Mouse (Mus musculus): ENCODE results near the gene Ntn3. TPM values are rescaled to one million over a fixed set of nuclear protein-coding genes. Genes with fewer than 3 reads are reported as not detected.

Gene Ntn3
- polyA plus RNA-seq, 1 experiment from 2014 or later: 2.6 TPM

- peak overlapping the region; percentile 97 for H3K4me2 ChIP-seq (ENCODE audit: low read length)
- DNase-seq (ENCODE audit: low spot score) (peak; percentile 70), ATAC-seq (peak; percentile 40)
- H3K4me3 ChIP-seq (ENCODE audit: low read depth, low read length): peak overlapping the region; percentile 65
- H3K4me1 ChIP-seq (ENCODE audit: control insufficient read depth, insufficient read depth, low read length): peaks cover 49% of the 10 kb centered on the region
- no peaks in the 10 kb centered on the region for H3K36me3 ChIP-seq (ENCODE audit: control insufficient read depth, insufficient read depth, low read length)
- H3K27me3 ChIP-seq (replicated peaks; ENCODE audit: control insufficient read depth, insufficient read depth, low read length): peaks cover 20% of the 10 kb centered on the region
- peak overlapping the region; percentile 77 for H3K9ac ChIP-seq (ENCODE audit: low read length)
- peak overlapping the region; percentile 65; the same call in 1 of the 2 replicates for H3K27ac ChIP-seq (ENCODE audit: low read depth, low read length)
- no peaks in the 10 kb centered on the region for H3K9me3 ChIP-seq (replicated peaks; ENCODE audit: control insufficient read depth, low read length)
- 8% methylated on average over 59 of the region's 62 CpGs for WGBS
Measured at GRCm38 (mm10) chr17:24206451-24207351, 2.6 kb downstream of the Ntn3 start.

GRCm38 (mm10) chr17:24205908-24206361 lies 3.4 kb downstream of the Ntn3 start:
- Histone ChIP-seq H3K27ac (ENCODE audit: low read depth, low read length) (peak overlapping the region; percentile 65; the same call in 1 of the 2 replicates), H3K4me3 (ENCODE audit: low read depth, low read length) (peak overlapping the region; percentile 65), H3K9ac (ENCODE audit: low read length) (peak overlapping the region; percentile 77), H3K27me3 (replicated peaks; ENCODE audit: control insufficient read depth, insufficient read depth, low read length) (peaks cover 20% of the 10 kb centered on the region), H3K9me3 (replicated peaks; ENCODE audit: control insufficient read depth, low read length) (no peaks in the 10 kb centered on the region), H3K36me3 (ENCODE audit: control insufficient read depth, insufficient read depth, low read length) (no peaks in the 10 kb centered on the region), H3K4me2 (ENCODE audit: low read length) (peak overlapping the region; percentile 97), H3K4me1 (ENCODE audit: control insufficient read depth, insufficient read depth, low read length) (peaks cover 41% of the 10 kb centered on the region)
- DNase-seq (ENCODE audit: low spot score) (peak; percentile 45), ATAC-seq (peak; percentile 32)
- 7% methylated on average over 15 of the region's 15 CpGs for WGBS

- peak within 1 kb of the TSS; percentile 65 for H3K4me3 ChIP-seq (ENCODE audit: low read depth, low read length)
- WGBS: under 1% methylated on average over 65 of the region's 65 CpGs
- H3K36me3 ChIP-seq (ENCODE audit: control insufficient read depth, insufficient read depth, low read length): no peaks in the 10 kb centered on the region
- peaks cover 40% of the 10 kb centered on the region for H3K4me1 ChIP-seq (ENCODE audit: control insufficient read depth, insufficient read depth, low read length)
- ATAC-seq (peak; percentile 80), DNase-seq (ENCODE audit: low spot score) (peak; percentile 97)
- H3K9ac ChIP-seq (ENCODE audit: low read length): peak within 1 kb of the TSS; percentile 77
- H3K9me3 ChIP-seq (replicated peaks; ENCODE audit: control insufficient read depth, low read length): no peaks in the 10 kb centered on the region
- peak within 1 kb of the TSS; percentile 65; the same call in 1 of the 2 replicates for H3K27ac ChIP-seq (ENCODE audit: low read depth, low read length)
- peaks cover 20% of the 10 kb centered on the region for H3K27me3 ChIP-seq (replicated peaks; ENCODE audit: control insufficient read depth, insufficient read depth, low read length)
- peak within 1 kb of the TSS; percentile 97 for H3K4me2 ChIP-seq (ENCODE audit: low read length)
Measured at GRCm38 (mm10) chr17:24205284-24205888, 3.9 kb downstream of the Ntn3 start, which contains the start of gene Tbc1d24. Tbc1d24 (minus strand) TSS chr17:24205562.

- H3K27me3 ChIP-seq (replicated peaks; ENCODE audit: control insufficient read depth, insufficient read depth, low read length): peaks cover 18% of the 10 kb centered on the region
- H3K4me3 ChIP-seq (ENCODE audit: low read depth, low read length): peak overlapping the region; percentile 65
- no peaks in the 10 kb centered on the region for H3K9me3 ChIP-seq (replicated peaks; ENCODE audit: control insufficient read depth, low read length)
- peaks cover 40% of the 10 kb centered on the region for H3K4me1 ChIP-seq (ENCODE audit: control insufficient read depth, insufficient read depth, low read length)
- no peaks in the 10 kb centered on the region for H3K36me3 ChIP-seq (ENCODE audit: control insufficient read depth, insufficient read depth, low read length)
- peak overlapping the region; percentile 97 for H3K4me2 ChIP-seq (ENCODE audit: low read length)
- peak overlapping the region; percentile 77 for H3K9ac ChIP-seq (ENCODE audit: low read length)
- no peak overlapping the region for H3K27ac ChIP-seq (ENCODE audit: low read depth, low read length)
- WGBS: 17% methylated on average over 7 of the region's 7 CpGs
- DNase-seq (ENCODE audit: low spot score) (peak; percentile 10), ATAC-seq (no peak)
Measured at GRCm38 (mm10) chr17:24204846-24205245, 4.5 kb downstream of the Ntn3 start.

GRCm38 (mm10) chr17:24203611-24204534 lies 5.5 kb downstream of the Ntn3 start:
- ATAC-seq (no peak), DNase-seq (ENCODE audit: low spot score) (no peak)
- Histone ChIP-seq H3K9ac (ENCODE audit: low read length) (peak overlapping the region; percentile 77; the same call in 1 of the 2 replicates), H3K4me1 (ENCODE audit: control insufficient read depth, insufficient read depth, low read length) (peaks cover 33% of the 10 kb centered on the region), H3K36me3 (ENCODE audit: control insufficient read depth, insufficient read depth, low read length) (no peaks in the 10 kb centered on the region), H3K9me3 (replicated peaks; ENCODE audit: control insufficient read depth, low read length) (no peaks in the 10 kb centered on the region), H3K4me3 (ENCODE audit: low read depth, low read length) (peak overlapping the region; percentile 65; the same call in 1 of the 2 replicates), H3K4me2 (ENCODE audit: low read length) (peak overlapping the region; percentile 97), H3K27ac (ENCODE audit: low read depth, low read length) (no peak overlapping the region), H3K27me3 (replicated peaks; ENCODE audit: control insufficient read depth, insufficient read depth, low read length) (peaks cover 18% of the 10 kb centered on the region)
- 79% methylated on average over 3 of the region's 3 CpGs for WGBS

GRCm38 (mm10) chr17:24203068-24203467 lies 6.3 kb downstream of the Ntn3 start:
- Histone ChIP-seq H3K4me1 (ENCODE audit: control insufficient read depth, insufficient read depth, low read length) (peaks cover 26% of the 10 kb centered on the region), H3K27me3 (replicated peaks; ENCODE audit: control insufficient read depth, insufficient read depth, low read length) (peaks cover 15% of the 10 kb centered on the region), H3K9me3 (replicated peaks; ENCODE audit: control insufficient read depth, low read length) (no peaks in the 10 kb centered on the region), H3K4me3 (ENCODE audit: low read depth, low read length) (no peak overlapping the region), H3K4me2 (ENCODE audit: low read length) (no peak overlapping the region), H3K27ac (ENCODE audit: low read depth, low read length) (no peak overlapping the region), H3K9ac (ENCODE audit: low read length) (0 out of 2 replicates have a peak overlapping the region, but pooled peaks have one; percentile 1), H3K36me3 (ENCODE audit: control insufficient read depth, insufficient read depth, low read length) (no peaks in the 10 kb centered on the region)
- 39% methylated on average over 4 of the region's 4 CpGs for WGBS
- no peak for DNase-seq (ENCODE audit: low spot score)
- ATAC-seq: no peak

- no peak overlapping the region for H3K4me3 ChIP-seq (ENCODE audit: low read depth, low read length)
Measured at GRCm38 (mm10) chr17:24201092-24201491, 8.2 kb downstream of the Ntn3 start.

GRCm38 (mm10) chr17:24199741-24200140 lies 9.6 kb downstream of the Ntn3 start:
- no peak overlapping the region; the same call in 1 of the 2 replicates for H3K9ac ChIP-seq (ENCODE audit: low read length)
- H3K4me2 ChIP-seq (ENCODE audit: low read length): no peak overlapping the region
- no peak overlapping the region for H3K27ac ChIP-seq (ENCODE audit: low read depth, low read length)
- DNase-seq (ENCODE audit: low spot score) (no peak), ATAC-seq (no peak)
- no peaks in the 10 kb centered on the region for H3K9me3 ChIP-seq (replicated peaks; ENCODE audit: control insufficient read depth, low read length)
- H3K4me3 ChIP-seq (ENCODE audit: low read depth, low read length): no peak overlapping the region
- peaks cover 10% of the 10 kb centered on the region for H3K4me1 ChIP-seq (ENCODE audit: control insufficient read depth, insufficient read depth, low read length)
- 68% methylated on average over 4 of the region's 4 CpGs for WGBS
- H3K36me3 ChIP-seq (ENCODE audit: control insufficient read depth, insufficient read depth, low read length): no peaks in the 10 kb centered on the region
- H3K27me3 ChIP-seq (replicated peaks; ENCODE audit: control insufficient read depth, insufficient read depth, low read length): no peaks in the 10 kb centered on the region

More at GRCm38 (mm10) chr17:24201092-24201491, 8.2 kb downstream of the Ntn3 start:
- ATAC-seq (no peak), DNase-seq (ENCODE audit: low spot score) (no peak)
- no peak overlapping the region for H3K9ac ChIP-seq (ENCODE audit: low read length)
- no peak overlapping the region for H3K27ac ChIP-seq (ENCODE audit: low read depth, low read length)
- H3K4me2 ChIP-seq (ENCODE audit: low read length): no peak overlapping the region
- H3K9me3 ChIP-seq (replicated peaks; ENCODE audit: control insufficient read depth, low read length): no peaks in the 10 kb centered on the region
- H3K36me3 ChIP-seq (ENCODE audit: control insufficient read depth, insufficient read depth, low read length): no peaks in the 10 kb centered on the region
- H3K4me1 ChIP-seq (ENCODE audit: control insufficient read depth, insufficient read depth, low read length): peaks cover 17% of the 10 kb centered on the region
- no peaks in the 10 kb centered on the region for H3K27me3 ChIP-seq (replicated peaks; ENCODE audit: control insufficient read depth, insufficient read depth, low read length)
- 68% methylated on average over 4 of the region's 4 CpGs for WGBS
